Mouse (Mus musculus): ENCODE data around the gene Olfr874. TPM values are rescaled to one million over a fixed set of nuclear protein-coding genes. Genes with fewer than 3 reads are reported as not detected.
"Not testable (repeated sequence)": the region's sequence is repeated elsewhere in the genome, so short reads cannot be mapped to it uniquely, and the experiment has no call there.

Gene Olfr874
- polyA plus RNA-seq, 1 experiment, result not detected

DNA sequence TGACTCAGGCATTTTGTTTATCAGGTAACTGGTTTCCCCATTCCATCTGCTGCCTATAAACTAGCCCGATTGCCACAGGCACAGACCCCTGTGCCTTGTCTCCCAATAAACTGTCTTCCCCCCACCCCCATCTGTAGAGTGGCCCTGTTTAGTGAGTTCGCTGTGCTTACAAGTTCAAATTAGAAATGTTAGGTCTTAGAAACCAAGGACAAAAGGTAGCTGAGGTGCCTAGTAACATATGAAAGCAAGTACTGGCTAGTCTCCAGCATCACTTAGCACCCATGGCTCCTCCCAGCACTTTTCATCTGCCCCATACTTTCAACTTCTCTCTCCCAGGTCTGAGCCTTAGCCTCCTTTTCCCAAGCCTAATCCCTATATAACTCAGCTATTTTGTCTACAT, 16.8 kb downstream of the Olfr874 start:
- Histone ChIP-seq H3K27me3 (ENCODE audit: control insufficient read depth, insufficient read depth, low read length, poor library complexity, severe bottlenecking) (no peaks in the 10 kb centered on the region), H3K9me3 (replicated peaks; ENCODE audit: control insufficient read depth, insufficient read depth, low read length, poor library complexity, severe bottlenecking) (no peaks in the 10 kb centered on the region), H3K27ac (ENCODE audit: insufficient read depth, low read length) (no peak overlapping the region), H3K4me3 (ENCODE audit: low read depth, low read length) (no peak overlapping the region), H3K9ac (ENCODE audit: low read depth, poor library complexity, severe bottlenecking) (no peak overlapping the region), H3K4me1 (ENCODE audit: control insufficient read depth, insufficient read depth, low read length) (no peaks in the 10 kb centered on the region), H3K36me3 (ENCODE audit: control insufficient read depth, insufficient read depth, low read length, poor library complexity, severe bottlenecking) (no peaks in the 10 kb centered on the region)
- TF ChIP-seq CTCF (IDR thresholded peaks at IDR 0.05; ENCODE audit: low read depth, low read length) (no peak), POLR2A (IDR thresholded peaks at IDR 0.05; ENCODE audit: insufficient read depth, low read length) (no peak), EP300 (IDR thresholded peaks at IDR 0.05; ENCODE audit: insufficient read depth, low read depth, low read length) (no peak)

DNA sequence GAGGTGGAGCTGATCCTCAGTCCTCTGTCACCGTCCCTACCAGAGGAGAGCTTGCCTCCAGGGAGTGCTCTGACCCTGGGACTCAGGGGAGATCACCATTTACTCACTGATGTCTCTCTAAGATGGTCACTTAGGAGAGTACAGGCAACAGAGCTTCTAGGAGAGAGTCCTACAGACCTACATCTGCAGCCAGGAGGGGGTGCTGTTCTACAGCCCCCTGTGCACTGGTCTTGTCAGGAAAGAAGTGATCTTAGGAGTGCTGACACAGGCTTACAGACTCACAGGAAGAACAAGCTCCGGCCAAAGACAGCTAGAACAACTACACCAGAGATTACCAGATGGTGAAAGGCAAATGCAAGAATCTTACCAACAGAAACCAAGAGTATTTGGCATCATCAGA, 17.6 kb downstream of the Olfr874 start:
- Histone ChIP-seq H3K27me3 (ENCODE audit: control insufficient read depth, insufficient read depth, low read length, poor library complexity, severe bottlenecking) (no peaks in the 10 kb centered on the region), H3K4me1 (ENCODE audit: control insufficient read depth, insufficient read depth, low read length) (no peaks in the 10 kb centered on the region), H3K4me3 (ENCODE audit: low read depth, low read length) (no peak overlapping the region), H3K9ac (ENCODE audit: low read depth, poor library complexity, severe bottlenecking) (no peak overlapping the region), H3K27ac (ENCODE audit: insufficient read depth, low read length) (no peak overlapping the region), H3K36me3 (ENCODE audit: control insufficient read depth, insufficient read depth, low read length, poor library complexity, severe bottlenecking) (no peaks in the 10 kb centered on the region), H3K9me3 (replicated peaks; ENCODE audit: control insufficient read depth, insufficient read depth, low read length, poor library complexity, severe bottlenecking) (no peaks in the 10 kb centered on the region)
- TF ChIP-seq CTCF (IDR thresholded peaks at IDR 0.05; ENCODE audit: low read depth, low read length) (peak; percentile 51), EP300 (IDR thresholded peaks at IDR 0.05; ENCODE audit: insufficient read depth, low read depth, low read length) (no peak), POLR2A (IDR thresholded peaks at IDR 0.05; ENCODE audit: insufficient read depth, low read length) (no peak)

DNA sequence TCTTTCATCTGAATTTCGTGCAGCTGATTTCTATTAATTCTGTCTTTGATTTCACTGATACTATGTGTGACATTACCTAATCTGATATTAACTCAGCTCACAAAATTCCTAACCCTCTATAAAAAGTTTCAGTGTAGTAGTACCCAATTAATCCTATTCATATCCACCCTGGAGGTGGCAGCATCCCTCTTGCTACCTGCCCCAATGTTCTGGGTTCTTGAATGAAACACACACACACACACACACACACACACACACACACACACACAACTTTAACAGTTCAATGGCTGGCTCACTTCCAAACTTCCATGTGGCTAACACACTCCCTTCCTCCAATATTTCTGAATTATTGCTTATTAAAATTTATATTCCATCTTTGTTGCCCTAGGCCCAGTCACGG, 25.8 kb downstream of the Olfr874 start:
- TF ChIP-seq CTCF (IDR thresholded peaks at IDR 0.05; ENCODE audit: low read depth, low read length) (no peak), EP300 (IDR thresholded peaks at IDR 0.05; ENCODE audit: insufficient read depth, low read depth, low read length) (no peak), POLR2A (IDR thresholded peaks at IDR 0.05; ENCODE audit: insufficient read depth, low read length) (no peak)
- H3K4me1 ChIP-seq (ENCODE audit: control insufficient read depth, insufficient read depth, low read length), result no peaks in the 10 kb centered on the region
- no peaks in the 10 kb centered on the region for H3K27me3 ChIP-seq (ENCODE audit: control insufficient read depth, insufficient read depth, low read length, poor library complexity, severe bottlenecking)
- H3K9me3 ChIP-seq (replicated peaks; ENCODE audit: control insufficient read depth, insufficient read depth, low read length, poor library complexity, severe bottlenecking), result no peaks in the 10 kb centered on the region
- no peak overlapping the region for H3K27ac ChIP-seq (ENCODE audit: insufficient read depth, low read length)
- no peaks in the 10 kb centered on the region for H3K36me3 ChIP-seq (ENCODE audit: control insufficient read depth, insufficient read depth, low read length, poor library complexity, severe bottlenecking)
- H3K9ac ChIP-seq (ENCODE audit: low read depth, poor library complexity, severe bottlenecking), result no peak overlapping the region
- H3K4me3 ChIP-seq (ENCODE audit: low read depth, low read length), result no peak overlapping the region

DNA sequence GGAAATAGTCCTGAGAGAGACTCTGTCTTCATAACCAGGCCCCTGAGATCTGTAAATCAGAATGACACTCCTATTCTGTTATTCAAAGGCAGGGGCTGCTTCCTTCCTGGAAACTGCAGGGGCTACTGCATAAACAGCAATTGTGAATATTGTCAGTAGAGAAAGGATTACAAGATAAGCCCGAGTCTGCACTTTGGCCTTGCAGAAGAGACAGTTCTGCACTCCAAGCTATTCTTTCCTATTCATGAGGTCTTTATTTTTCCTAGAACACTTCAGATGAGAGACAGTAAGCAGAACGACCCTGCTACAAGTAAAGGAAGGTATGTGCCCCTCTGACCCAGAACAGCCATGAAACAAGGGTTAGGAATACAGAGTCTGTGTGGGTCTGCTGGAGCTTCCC, 26.9 kb downstream of the Olfr874 start, which contains the start of gene Olfr875:
TSS of gene Olfr875 (plus strand) at position 99 of the 400 bp plus-strand sequence.
- H3K9me3 ChIP-seq (replicated peaks; ENCODE audit: control insufficient read depth, insufficient read depth, low read length, poor library complexity, severe bottlenecking), result no peaks in the 10 kb centered on the region
- no peaks in the 10 kb centered on the region for H3K27me3 ChIP-seq (ENCODE audit: control insufficient read depth, insufficient read depth, low read length, poor library complexity, severe bottlenecking)
- H3K27ac ChIP-seq (ENCODE audit: insufficient read depth, low read length), result no peak within 1 kb of the TSS

DNA sequence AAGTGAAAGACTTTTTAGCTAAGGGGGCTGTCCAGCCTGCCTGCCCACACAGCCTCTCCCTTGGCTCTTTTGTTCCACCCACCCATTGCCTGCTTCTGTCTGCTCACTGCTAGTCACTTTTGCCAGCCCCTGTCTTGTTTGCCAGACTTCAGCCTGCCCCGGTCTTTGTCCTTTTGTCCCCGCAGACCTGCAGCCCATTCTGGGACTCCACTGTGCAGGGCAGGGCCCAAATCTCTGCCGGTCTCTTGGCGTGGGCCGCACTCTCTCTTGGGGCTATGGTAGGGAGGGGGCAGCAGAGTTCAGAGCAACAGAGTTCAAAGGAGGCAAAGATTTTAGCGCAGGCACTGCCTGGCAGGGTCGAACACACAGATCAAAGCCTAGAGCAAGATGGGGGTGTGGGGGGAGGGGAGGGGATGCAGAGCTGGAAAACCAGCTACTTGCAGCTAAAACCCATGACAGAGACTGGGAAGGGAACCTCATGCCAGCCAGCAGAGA, 37.9 kb downstream of the Olfr874 start:
- Histone ChIP-seq H3K27ac (ENCODE audit: insufficient read depth, low read length) (peak overlapping the region; percentile 23), H3K27me3 (ENCODE audit: control insufficient read depth, insufficient read depth, low read length, poor library complexity, severe bottlenecking) (no peaks in the 10 kb centered on the region), H3K4me1 (ENCODE audit: control insufficient read depth, insufficient read depth, low read length) (no peaks in the 10 kb centered on the region), H3K36me3 (ENCODE audit: control insufficient read depth, insufficient read depth, low read length, poor library complexity, severe bottlenecking) (no peaks in the 10 kb centered on the region), H3K9me3 (replicated peaks; ENCODE audit: control insufficient read depth, insufficient read depth, low read length, poor library complexity, severe bottlenecking) (peaks cover 10% of the 10 kb centered on the region), H3K4me3 (ENCODE audit: low read depth, low read length) (peak overlapping the region; percentile 36), H3K9ac (ENCODE audit: low read depth, poor library complexity, severe bottlenecking) (peak overlapping the region; percentile 53)
- TF ChIP-seq EP300 (IDR thresholded peaks at IDR 0.05; ENCODE audit: insufficient read depth, low read depth, low read length) (no peak), CTCF (IDR thresholded peaks at IDR 0.05; ENCODE audit: low read depth, low read length) (no peak), POLR2A (IDR thresholded peaks at IDR 0.05; ENCODE audit: insufficient read depth, low read length) (no peak)

More for the DNA sequence above, 26.9 kb downstream of the Olfr874 start, which contains the start of gene Olfr875:
- TF ChIP-seq EP300 (IDR thresholded peaks at IDR 0.05; ENCODE audit: insufficient read depth, low read depth, low read length), result no peak
- TF ChIP-seq POLR2A (IDR thresholded peaks at IDR 0.05; ENCODE audit: insufficient read depth, low read length), result no peak
- TF ChIP-seq CTCF (IDR thresholded peaks at IDR 0.05; ENCODE audit: low read depth, low read length), result no peak
- Histone ChIP-seq H3K9ac (ENCODE audit: low read depth, poor library complexity, severe bottlenecking) (no peak within 1 kb of the TSS), H3K4me1 (ENCODE audit: control insufficient read depth, insufficient read depth, low read length) (no peaks in the 10 kb centered on the region), H3K36me3 (ENCODE audit: control insufficient read depth, insufficient read depth, low read length, poor library complexity, severe bottlenecking) (no peaks in the 10 kb centered on the region), H3K4me3 (ENCODE audit: low read depth, low read length) (no peak within 1 kb of the TSS)

DNA sequence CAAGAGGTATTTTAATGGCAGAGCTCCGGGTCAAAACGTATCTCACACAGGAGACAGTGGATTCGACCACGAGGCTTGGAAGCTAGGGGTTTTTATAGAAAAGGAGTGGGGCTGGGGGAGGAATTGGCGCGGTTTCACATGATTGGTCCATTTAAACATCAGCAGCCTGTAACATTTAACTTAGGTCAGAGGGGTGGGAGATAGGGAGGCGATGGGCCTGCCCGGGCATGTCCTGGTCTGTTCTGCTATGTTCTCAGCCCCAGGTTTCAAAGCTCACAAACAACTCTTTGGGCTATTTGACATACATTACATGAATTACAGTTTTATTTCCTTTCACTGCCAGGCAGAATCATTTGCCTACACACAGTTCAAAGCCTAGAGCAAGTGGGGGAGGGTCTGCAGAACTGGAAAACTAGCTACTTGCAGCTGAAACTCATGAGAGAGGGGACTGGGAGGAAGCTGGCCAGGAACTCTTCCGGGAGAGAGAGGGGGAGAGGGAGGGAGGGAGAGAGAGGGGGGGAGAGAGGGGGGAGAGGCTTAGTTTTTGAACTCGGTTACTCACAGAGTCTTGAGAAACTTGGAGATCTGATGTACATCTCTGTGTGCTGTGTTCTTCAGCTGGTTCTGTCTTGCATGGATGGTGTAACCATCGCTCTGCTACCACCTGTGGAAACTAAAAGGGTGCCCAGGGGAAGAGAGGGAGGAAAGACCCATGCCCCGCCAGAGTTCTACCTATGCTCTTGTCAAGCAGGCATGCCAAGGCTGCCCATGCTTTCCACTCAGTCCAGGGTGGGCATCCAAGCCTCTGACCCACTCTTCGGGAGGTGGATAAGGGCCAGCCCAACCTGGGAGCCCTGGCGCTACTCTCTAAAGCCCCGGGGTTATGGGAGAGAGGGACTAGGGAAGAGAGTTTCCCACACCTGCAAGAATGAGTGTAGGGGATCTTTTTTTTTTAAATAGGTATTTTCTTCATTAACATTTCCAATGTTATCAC, 38.8 kb downstream of the Olfr874 start:
- peak overlapping the region; percentile 53 for H3K9ac ChIP-seq (ENCODE audit: low read depth, poor library complexity, severe bottlenecking)
- peak overlapping the region; percentile 80 for H3K27ac ChIP-seq (ENCODE audit: insufficient read depth, low read length)

More for the DNA sequence above, 38.8 kb downstream of the Olfr874 start:
- not testable (repeated sequence) for H3K9me3 ChIP-seq (replicated peaks; ENCODE audit: control insufficient read depth, insufficient read depth, low read length, poor library complexity, severe bottlenecking); H3K4me3 ChIP-seq (ENCODE audit: low read depth, low read length); H3K36me3 ChIP-seq (ENCODE audit: control insufficient read depth, insufficient read depth, low read length, poor library complexity, severe bottlenecking); H3K4me1 ChIP-seq (ENCODE audit: control insufficient read depth, insufficient read depth, low read length); H3K27me3 ChIP-seq (ENCODE audit: control insufficient read depth, insufficient read depth, low read length, poor library complexity, severe bottlenecking)
